Mouse (Mus musculus) heart, adult 2 months (tissue): ENCODE measurements around the gene Slc6a1. TPM values are rescaled to one million over a fixed set of nuclear protein-coding genes. Genes with fewer than 3 reads are reported as not detected.

ENCODE experiments used
- DNase-seq, 2 experiments: peaks; one replicate each; pipeline ENCODE4 v3.0.0; 2021
- H3K27ac ChIP-seq: fragments of 200-600 bp; 2 replicates; pipeline ENCODE4 v1.8.1; 2022
- H3K27me3 ChIP-seq: fragments of 200-500 bp; 2 replicates; pipeline ENCODE4 v1.6.1; 2012; ENCODE audit warnings: mild to moderate bottlenecking, low read length, inconsistent platforms, mixed read lengths; ENCODE audit not compliant: control insufficient read depth, insufficient read depth
- H3K36me3 ChIP-seq: fragments of 200-500 bp; 2 replicates; pipeline ENCODE4 v1.6.1; 2012; ENCODE audit warnings: low read length, inconsistent platforms; ENCODE audit not compliant: control insufficient read depth, insufficient read depth
- H3K4me1 ChIP-seq: fragments of 200-500 bp; 2 replicates; pipeline ENCODE4 v1.6.1; 2011; ENCODE audit warnings: low read length; ENCODE audit not compliant: control insufficient read depth, insufficient read depth
- H3K4me3 ChIP-seq: fragments of 200-600 bp; 2 replicates; pipeline ENCODE4 v1.8.1; 2022
- H3K79me2 ChIP-seq: fragments of 200-500 bp; replicated peaks from 2 replicates; pipeline ENCODE4 v1.6.1; 2012; ENCODE audit warnings: mild to moderate bottlenecking, inconsistent platforms, low read length, moderate library complexity, mixed read lengths; ENCODE audit not compliant: control insufficient read depth, insufficient read depth
- H3K9ac ChIP-seq: fragments of 200-500 bp; 2 replicates; pipeline ENCODE4 v1.6.1; 2012; ENCODE audit warnings: low read depth, mild to moderate bottlenecking, control low read depth, inconsistent platforms, low read length, mixed read lengths
- CTCF ChIP-seq: fragments of 200-600 bp; IDR thresholded peaks from 2 replicates; pipeline ENCODE4 v1.8.1; 2022; ENCODE audit warnings: antibody characterized with exemption, mild to moderate bottlenecking, moderate library complexity
- EP300 ChIP-seq: fragments of 200-500 bp; IDR thresholded peaks from 2 replicates; pipeline ENCODE4 v1.6.1; 2011; ENCODE audit warnings: low read depth, low read length, control low read depth; ENCODE audit not compliant: insufficient read depth
- POLR2A ChIP-seq: fragments of 200-500 bp; IDR thresholded peaks from 2 replicates; pipeline ENCODE4 v1.6.1; 2011; ENCODE audit warnings: mild to moderate bottlenecking, low read depth, low read length, control low read depth; ENCODE audit not compliant: insufficient read depth
- WGBS: fragments of 180-500 bp; shearing (Covaris S2); methylation state at CpG from one replicate; pipeline ENCODE4 v1.1.7; 2018; 5-methylcytosine and 5-hydroxymethylcytosine counted together
- intact Hi-C: fragments of 180-260 bp; cut with DNase I; formaldehyde crosslinking; loops from one replicate; pipeline ENCODE4 v1.15.1; 2025
- polyA plus RNA-seq: library from polyadenylated mRNA; depleted of rRNA; stranded (reverse); fragments of >200 nt; gene quantifications from 2 replicates; pipeline ENCODE4 v1.2.3, GENCODE M21; 2012; rRNA removed
- total RNA-seq, 2 experiments: library from RNA; stranded (reverse); gene quantifications; 2 replicates each; pipeline ENCODE4 v1.2.3; 2021

Gene Slc6a1
- total and polyA plus RNA-seq, 3 experiments, result 0.08 to 0.32 (median 0.21) TPM

DNA sequence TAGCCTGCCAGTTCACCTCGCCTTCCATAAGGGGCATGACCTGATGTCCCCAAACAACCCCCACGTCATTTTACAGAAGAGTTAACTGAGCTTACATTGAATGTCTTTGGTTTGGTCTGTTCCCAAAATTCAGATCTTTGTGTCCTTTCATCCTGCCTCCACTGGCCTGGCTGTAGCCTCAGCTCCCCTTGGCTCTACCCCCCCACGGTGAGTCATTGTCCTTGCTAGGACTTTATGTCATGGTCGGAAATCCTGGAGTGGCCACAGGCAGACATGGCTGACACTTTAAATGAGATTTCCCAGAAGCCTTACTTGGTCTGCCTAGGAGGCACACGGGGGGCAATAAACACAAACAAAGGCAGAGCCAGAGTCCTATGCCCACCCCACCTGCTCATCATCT is 83.8 kb downstream of the Slc6a1 start:
- no peak for TF ChIP-seq CTCF
- TF ChIP-seq EP300, result no peak
- no peak for TF ChIP-seq POLR2A
- Histone ChIP-seq H3K9ac (no peak overlapping the region), H3K4me1 (no peaks in the 10 kb centered on the region), H3K27ac (no peak overlapping the region), H3K27me3 (no peaks in the 10 kb centered on the region), H3K79me2 (no peaks in the 10 kb centered on the region), H3K36me3 (no peaks in the 10 kb centered on the region), H3K4me3 (no peak overlapping the region)
- WGBS, result 56% methylated on average over 5 of the region's 5 CpGs
- intact Hi-C loops, result no loop called here
- no peak for DNase-seq

Other genes with a start within 250 kb of the Slc6a1 start
- 1 to 10 TPM in 1 of 2 experiments, under 1 TPM in 1; 0.84 to 1.1 TPM for gene Atp2b2, start 240.0 kb upstream of the Slc6a1 start, total RNA-seq
- gene Atp2b2, start 240.0 kb upstream of the Slc6a1 start, polyA plus RNA-seq, result 0.47 and 0.64 TPM in 2 replicates
- not detected for gene Slc6a11, start 151.4 kb upstream of the Slc6a1 start, total RNA-seq
- gene Slc6a11, start 151.4 kb upstream of the Slc6a1 start, polyA plus RNA-seq, result not detected in 2 replicates
- gene Hrh1, start 115.3 kb downstream of the Slc6a1 start, total RNA-seq, result under 1 TPM; 0.36 to 0.47 TPM
- gene Hrh1, start 115.3 kb downstream of the Slc6a1 start, polyA plus RNA-seq, result 0.20 and 0.41 TPM in 2 replicates